Mouse (Mus musculus) hindbrain, embryonic 12.5 days (tissue): Measurements from ENCODE around the gene Naaladl2. TPM values are rescaled to one million over a fixed set of nuclear protein-coding genes. Genes with fewer than 3 reads are reported as not detected.

Source experiments
- ATAC-seq: fragments of 200-750 bp; cut with Nextera tagmentation; 2 replicates; pipeline ENCODE4 v1.8.0; 2017; ENCODE audit warnings: moderate TSS enrichment; ENCODE audit not compliant: low FRiP score
- H3K27ac ChIP-seq: fragments of 300-500 bp; sonication (generic); 2 replicates; pipeline ENCODE4 v1.5.1; 2016; ENCODE audit warnings: mild to moderate bottlenecking
- H3K27me3 ChIP-seq: fragments of 300-500 bp; sonication (generic); 2 replicates; pipeline ENCODE4 v1.6.1; 2016; ENCODE audit warnings: mild to moderate bottlenecking
- H3K36me3 ChIP-seq: fragments of 300-500 bp; sonication (generic); 2 replicates; pipeline ENCODE4 v1.6.1; 2016; ENCODE audit warnings: mild to moderate bottlenecking
- H3K4me1 ChIP-seq: fragments of 300-500 bp; sonication (generic); 2 replicates; pipeline ENCODE4 v1.6.1; 2016
- H3K4me2 ChIP-seq: fragments of 300-500 bp; sonication (generic); replicated peaks from 2 replicates; pipeline ENCODE4 v1.6.1; 2016; ENCODE audit warnings: mild to moderate bottlenecking
- H3K4me3 ChIP-seq: fragments of 300-500 bp; sonication (generic); 2 replicates; pipeline ENCODE4 v1.5.1; 2016; ENCODE audit warnings: mild to moderate bottlenecking
- H3K9ac ChIP-seq: fragments of 300-500 bp; sonication (generic); 2 replicates; pipeline ENCODE4 v1.6.1; 2016; ENCODE audit warnings: mild to moderate bottlenecking, moderate library complexity
- H3K9me3 ChIP-seq: fragments of 300-500 bp; sonication (generic); replicated peaks from 2 replicates; pipeline ENCODE4 v1.6.1; 2016; ENCODE audit warnings: mild to moderate bottlenecking
- WGBS: fragments of 180-500 bp; shearing (Covaris S2); methylation state at CpG from one replicate; pipeline ENCODE4 v1.1.7; 2016; 5-methylcytosine and 5-hydroxymethylcytosine counted together
- polyA plus RNA-seq: library from polyadenylated mRNA; unstranded; fragments of >200 nt; fragmentation: Nextera tagmentation; extraction: Ambion mirVana; gene quantifications from 2 replicates; pipeline ENCODE4 v1.2.1, GENCODE M21; 2016

Naaladl2 gene
- polyA plus RNA-seq, 1 experiment from 2014 or later: 0.63 TPM

- Histone ChIP-seq H3K9ac (no peak overlapping the region), H3K4me2 (no peak overlapping the region), H3K27me3 (no peaks in the 10 kb centered on the region), H3K9me3 (no peaks in the 10 kb centered on the region), H3K4me3 (no peak overlapping the region), H3K36me3 (no peaks in the 10 kb centered on the region), H3K4me1 (peaks cover 4% of the 10 kb centered on the region), H3K27ac (peak overlapping the region; percentile 17; the same call in 1 of the 2 replicates)
- ATAC-seq: peak; percentile 66
Measured at GRCm38 (mm10) chr3:24605485-24605884, 538.6 kb downstream of the Naaladl2 start.

- Histone ChIP-seq H3K9ac (no peak overlapping the region), H3K4me3 (no peak overlapping the region), H3K36me3 (no peaks in the 10 kb centered on the region), H3K9me3 (no peaks in the 10 kb centered on the region), H3K27ac (no peak overlapping the region), H3K27me3 (no peaks in the 10 kb centered on the region), H3K4me1 (peaks cover 4% of the 10 kb centered on the region), H3K4me2 (no peak overlapping the region)
- no peak for ATAC-seq
- 68% methylated on average over 3 of the region's 3 CpGs for WGBS
Measured at GRCm38 (mm10) chr3:24604791-24605320, 539.2 kb downstream of the Naaladl2 start.

- Histone ChIP-seq H3K4me2 (no peak overlapping the region), H3K4me3 (no peak overlapping the region), H3K27ac (no peak overlapping the region), H3K27me3 (no peaks in the 10 kb centered on the region), H3K9ac (no peak overlapping the region), H3K36me3 (no peaks in the 10 kb centered on the region), H3K4me1 (no peaks in the 10 kb centered on the region), H3K9me3 (no peaks in the 10 kb centered on the region)
- 72% methylated on average over 2 of the region's 2 CpGs for WGBS
- no peak for ATAC-seq
Measured at GRCm38 (mm10) chr3:24595447-24595846, 548.6 kb downstream of the Naaladl2 start.

- no peak overlapping the region for H3K4me3 ChIP-seq
- no peak overlapping the region for H3K4me2 ChIP-seq
- H3K9me3 ChIP-seq: no peaks in the 10 kb centered on the region
- H3K27ac ChIP-seq: no peak overlapping the region
- 78% methylated on average over 1 of the region's 1 CpGs for WGBS
- no peaks in the 10 kb centered on the region for H3K4me1 ChIP-seq
- H3K27me3 ChIP-seq: no peaks in the 10 kb centered on the region
- H3K36me3 ChIP-seq: no peaks in the 10 kb centered on the region
- no peak overlapping the region for H3K9ac ChIP-seq
- ATAC-seq: no peak
Measured at GRCm38 (mm10) chr3:24556617-24557016, 587.4 kb downstream of the Naaladl2 start.

- WGBS: 83% methylated on average over 5 of the region's 5 CpGs
- Histone ChIP-seq H3K9ac (no peak overlapping the region), H3K27ac (no peak overlapping the region), H3K4me1 (no peaks in the 10 kb centered on the region), H3K4me3 (no peak overlapping the region), H3K4me2 (no peak overlapping the region), H3K36me3 (no peaks in the 10 kb centered on the region), H3K9me3 (no peaks in the 10 kb centered on the region), H3K27me3 (no peaks in the 10 kb centered on the region)
- no peak for ATAC-seq
Measured at GRCm38 (mm10) chr3:24553701-24554100, 590.4 kb downstream of the Naaladl2 start.

GRCm38 (mm10) chr3:24552631-24553030 lies 591.4 kb downstream of the Naaladl2 start:
- ATAC-seq: no peak
- 72% methylated on average over 2 of the region's 2 CpGs for WGBS
- no peaks in the 10 kb centered on the region for H3K9me3 ChIP-seq
- no peak overlapping the region for H3K4me3 ChIP-seq
- no peaks in the 10 kb centered on the region for H3K36me3 ChIP-seq
- H3K4me2 ChIP-seq: no peak overlapping the region
- no peak overlapping the region for H3K9ac ChIP-seq
- H3K4me1 ChIP-seq: no peaks in the 10 kb centered on the region
- no peak overlapping the region for H3K27ac ChIP-seq
- H3K27me3 ChIP-seq: no peaks in the 10 kb centered on the region

- WGBS: 82% methylated on average over 3 of the region's 3 CpGs
- Histone ChIP-seq H3K9me3 (no peaks in the 10 kb centered on the region), H3K9ac (no peak overlapping the region), H3K4me2 (no peak overlapping the region), H3K4me3 (no peak overlapping the region), H3K36me3 (no peaks in the 10 kb centered on the region), H3K4me1 (no peaks in the 10 kb centered on the region), H3K27me3 (no peaks in the 10 kb centered on the region), H3K27ac (no peak overlapping the region)
- ATAC-seq: no peak
Measured at GRCm38 (mm10) chr3:24533775-24534458, 610.1 kb downstream of the Naaladl2 start.

- Histone ChIP-seq H3K9me3 (no peaks in the 10 kb centered on the region), H3K36me3 (no peaks in the 10 kb centered on the region), H3K27ac (no peak overlapping the region), H3K4me1 (no peaks in the 10 kb centered on the region), H3K4me2 (no peak overlapping the region), H3K27me3 (no peaks in the 10 kb centered on the region), H3K4me3 (no peak overlapping the region), H3K9ac (no peak overlapping the region)
- no peak for ATAC-seq
- WGBS: 74% methylated on average over 1 of the region's 1 CpGs
Measured at GRCm38 (mm10) chr3:24514918-24515317, 629.1 kb downstream of the Naaladl2 start.

- no peak overlapping the region for H3K27ac ChIP-seq
Measured at GRCm38 (mm10) chr3:24486456-24487112, 657.5 kb downstream of the Naaladl2 start.

GRCm38 (mm10) chr3:24463941-24464340 lies 680.1 kb downstream of the Naaladl2 start:
- 89% methylated on average over 4 of the region's 4 CpGs for WGBS
- Histone ChIP-seq H3K9ac (no peak overlapping the region), H3K4me3 (no peak overlapping the region), H3K27me3 (no peaks in the 10 kb centered on the region), H3K4me1 (no peaks in the 10 kb centered on the region), H3K4me2 (no peak overlapping the region), H3K36me3 (no peaks in the 10 kb centered on the region), H3K27ac (no peak overlapping the region), H3K9me3 (no peaks in the 10 kb centered on the region)
- ATAC-seq: no peak

More at GRCm38 (mm10) chr3:24486456-24487112, 657.5 kb downstream of the Naaladl2 start:
- Histone ChIP-seq H3K9ac (no peak overlapping the region), H3K4me1 (no peaks in the 10 kb centered on the region), H3K9me3 (no peaks in the 10 kb centered on the region), H3K4me2 (no peak overlapping the region), H3K27me3 (no peaks in the 10 kb centered on the region), H3K4me3 (no peak overlapping the region), H3K36me3 (no peaks in the 10 kb centered on the region)
- no peak for ATAC-seq
- WGBS: 75% methylated on average over 4 of the region's 4 CpGs

- Histone ChIP-seq H3K36me3 (no peaks in the 10 kb centered on the region), H3K4me3 (no peak overlapping the region), H3K27ac (no peak overlapping the region), H3K4me1 (no peaks in the 10 kb centered on the region), H3K9me3 (no peaks in the 10 kb centered on the region), H3K4me2 (no peak overlapping the region), H3K27me3 (no peaks in the 10 kb centered on the region), H3K9ac (no peak overlapping the region)
- ATAC-seq: no peak
- WGBS: 92% methylated on average over 6 of the region's 6 CpGs
Measured at GRCm38 (mm10) chr3:24440621-24441020, 703.4 kb downstream of the Naaladl2 start.

GRCm38 (mm10) chr3:24432761-24433160 lies 711.3 kb downstream of the Naaladl2 start:
- Histone ChIP-seq H3K27ac (no peak overlapping the region), H3K27me3 (no peaks in the 10 kb centered on the region), H3K9me3 (no peaks in the 10 kb centered on the region), H3K4me2 (no peak overlapping the region), H3K4me1 (no peaks in the 10 kb centered on the region), H3K9ac (no peak overlapping the region), H3K4me3 (no peak overlapping the region), H3K36me3 (no peaks in the 10 kb centered on the region)
- 80% methylated on average over 3 of the region's 3 CpGs for WGBS
- no peak for ATAC-seq

GRCm38 (mm10) chr3:24391737-24392136 lies 752.3 kb downstream of the Naaladl2 start:
- ATAC-seq: no peak
- Histone ChIP-seq H3K27ac (no peak overlapping the region), H3K9ac (no peak overlapping the region), H3K36me3 (no peaks in the 10 kb centered on the region), H3K27me3 (no peaks in the 10 kb centered on the region), H3K4me1 (no peaks in the 10 kb centered on the region), H3K4me3 (no peak overlapping the region), H3K4me2 (no peak overlapping the region), H3K9me3 (no peaks in the 10 kb centered on the region)
